Mouse (Mus musculus) ES-E14 (cell line): ENCODE measurements around the gene Pcdh9. TPM values are rescaled to one million over a fixed set of nuclear protein-coding genes. Genes with fewer than 3 reads are reported as not detected.

Source experiments
- DNase-seq: peaks from one replicate; pipeline ENCODE4 v3.0.0-alpha.2; 2013; ENCODE audit warnings: low read depth, low spot score
- H3K27ac ChIP-seq: 2 replicates; pipeline ENCODE4 v1.5.1; 2012; ENCODE audit warnings: low read depth, mild to moderate bottlenecking, low read length, moderate library complexity, mixed read lengths; ENCODE audit not compliant: poor library complexity, insufficient read depth, severe bottlenecking
- H3K36me3 ChIP-seq: 2 replicates; pipeline ENCODE4 v1.6.1; 2012; ENCODE audit warnings: mild to moderate bottlenecking, low read length, moderate library complexity, mixed read lengths; ENCODE audit not compliant: control insufficient read depth, poor library complexity, insufficient read depth, severe bottlenecking
- H3K4me1 ChIP-seq, 2 experiments: fragments of 150-350 bp in 1 of 2; sonication (generic) in 1 of 2; 2 replicates each; pipeline ENCODE4 v1.6.1; 2012; ENCODE audit warnings: low read length in 2 of 2, mild to moderate bottlenecking in 1 of 2, mixed read lengths in 1 of 2; ENCODE audit not compliant: control insufficient read depth in 2 of 2, insufficient read depth in 2 of 2, poor library complexity in 1 of 2
- H3K4me3 ChIP-seq, 2 experiments: fragments of 150-350 bp in 1 of 2; sonication (generic) in 1 of 2; 2 replicates each; pipeline ENCODE4 v1.5.1; 2012; ENCODE audit warnings: low read length in 2 of 2, low read depth in 1 of 2, mild to moderate bottlenecking in 1 of 2, mixed read lengths in 1 of 2; ENCODE audit not compliant: insufficient read depth in 1 of 2, poor library complexity in 1 of 2, severe bottlenecking in 1 of 2
- H3K9ac ChIP-seq: 2 replicates; pipeline ENCODE4 v1.6.1; 2012; ENCODE audit warnings: low read depth, mild to moderate bottlenecking, low read length, mixed read lengths; ENCODE audit not compliant: poor library complexity, insufficient read depth, severe bottlenecking
- H3K9me3 ChIP-seq: fragments of 150-350 bp; sonication (generic); 2 replicates; pipeline ENCODE4 v1.6.1; 2012; ENCODE audit warnings: low read depth, mild to moderate bottlenecking, low read length; ENCODE audit not compliant: control insufficient read depth, insufficient read depth
- CHD2 ChIP-seq: IDR thresholded peaks from 2 replicates; pipeline ENCODE4 v1.6.1; 2014; ENCODE audit warnings: mild to moderate bottlenecking, low read depth, low read length, inconsistent platforms
- HCFC1 ChIP-seq: IDR thresholded peaks from 2 replicates; pipeline ENCODE4 v1.6.1; 2012; ENCODE audit warnings: low read length, inconsistent platforms, borderline replicate concordance; ENCODE audit not compliant: insufficient read depth
- MAFK ChIP-seq: IDR thresholded peaks from 2 replicates; pipeline ENCODE4 v1.6.1; 2014; ENCODE audit warnings: mild to moderate bottlenecking, low read depth, low read length, inconsistent platforms; ENCODE audit not compliant: insufficient read depth
- ZC3H11A ChIP-seq: IDR thresholded peaks from 2 replicates; pipeline ENCODE4 v1.6.1; 2012; ENCODE audit warnings: low read depth, mild to moderate bottlenecking, inconsistent platforms, low read length, borderline replicate concordance
- ZNF384 ChIP-seq: IDR thresholded peaks from 2 replicates; pipeline ENCODE4 v1.6.1; 2012; ENCODE audit warnings: low read depth, low read length, inconsistent platforms
- in situ Hi-C, 2 experiments: fragments of 600-800 bp; cut with MboI; formaldehyde crosslinking; loops; one replicate each; pipeline ENCODE4 v1.15.1; 2025; ENCODE audit warnings: low sequenced_read_pairs in 2 of 2, inconsistent platforms in 1 of 2; ENCODE audit not compliant: unreplicated experiment in 2 of 2
- total RNA-seq: library from RNA; depleted of rRNA; stranded (reverse); fragments of 300-350 nt; gene quantifications from 2 replicates; pipeline ENCODE4 v1.2.3, GENCODE M21; 2012

Gene Pcdh9
- total RNA-seq, 1 experiment = 0.71 TPM

GRCm38 (mm10) chr14:93039326-93040221 lies 850.9 kb downstream of the Pcdh9 start:
- Histone ChIP-seq H3K9me3 (no peaks in the 10 kb centered on the region), H3K4me3 (no peak overlapping the region), H3K9ac (no peak overlapping the region), H3K36me3 (no peaks in the 10 kb centered on the region), H3K27ac (no peak overlapping the region), H3K4me1 (no peaks in the 10 kb centered on the region)
- DNase-seq = no peak
- TF ChIP-seq CHD2 (no peak), HCFC1 (no peak), MAFK (no peak), ZC3H11A (no peak), ZNF384 (no peak)
- in situ Hi-C loops = no loop called here

- no peak for DNase-seq
- TF ChIP-seq ZC3H11A (no peak), ZNF384 (no peak), MAFK (no peak), CHD2 (no peak), HCFC1 (no peak)
- H3K9ac ChIP-seq = no peak overlapping the region
- no peaks in the 10 kb centered on the region for H3K4me1 ChIP-seq
- in situ Hi-C loops = no loop called here
- H3K4me3 ChIP-seq = no peak overlapping the region
- H3K27ac ChIP-seq = no peak overlapping the region
- no peaks in the 10 kb centered on the region for H3K9me3 ChIP-seq
- H3K36me3 ChIP-seq = no peaks in the 10 kb centered on the region
Measured at GRCm38 (mm10) chr14:93009147-93010064, 881.1 kb downstream of the Pcdh9 start.
